Mouse (Mus musculus) neural tube, embryonic 15.5 days (tissue): ENCODE results near the gene Zdhhc22. TPM values are rescaled to one million over a fixed set of nuclear protein-coding genes. Genes with fewer than 3 reads are reported as not detected.
A peak's percentile ranks its signal among the peaks of the same experiment; 100 is the strongest.

ENCODE experiments used
- ATAC-seq: fragments of 200-750 bp; cut with Nextera tagmentation; 2 replicates; pipeline ENCODE4 v1.8.0; 2017; ENCODE audit warnings: mild to moderate bottlenecking, moderate TSS enrichment, moderate library complexity; ENCODE audit not compliant: low FRiP score
- H3K27ac ChIP-seq: fragments of 300-500 bp; sonication (generic); replicated peaks from 2 replicates; pipeline ENCODE4 v1.5.1; 2015; ENCODE audit warnings: mild to moderate bottlenecking, inconsistent platforms
- H3K27me3 ChIP-seq: fragments of 300-500 bp; sonication (generic); replicated peaks from 2 replicates; pipeline ENCODE4 v1.6.1; 2015; ENCODE audit warnings: inconsistent platforms
- H3K36me3 ChIP-seq: fragments of 300-500 bp; sonication (generic); 2 replicates; pipeline ENCODE4 v1.6.1; 2015; ENCODE audit warnings: inconsistent platforms
- H3K4me1 ChIP-seq: fragments of 300-500 bp; sonication (generic); 2 replicates; pipeline ENCODE4 v1.6.1; 2015; ENCODE audit warnings: inconsistent platforms
- H3K4me2 ChIP-seq: fragments of 300-500 bp; sonication (generic); 2 replicates; pipeline ENCODE4 v1.6.1; 2015; ENCODE audit warnings: inconsistent platforms, mild to moderate bottlenecking, moderate library complexity
- H3K4me3 ChIP-seq: fragments of 300-500 bp; sonication (generic); replicated peaks from 2 replicates; pipeline ENCODE4 v1.5.1; 2015; ENCODE audit warnings: mild to moderate bottlenecking, inconsistent platforms
- H3K9ac ChIP-seq: fragments of 300-500 bp; sonication (generic); replicated peaks from 2 replicates; pipeline ENCODE4 v1.6.1; 2015; ENCODE audit warnings: mild to moderate bottlenecking, inconsistent platforms
- H3K9me3 ChIP-seq: fragments of 300-500 bp; sonication (generic); replicated peaks from 2 replicates; pipeline ENCODE4 v1.6.1; 2016; ENCODE audit warnings: inconsistent platforms
- WGBS: fragments of 180-500 bp; shearing (Covaris S2); methylation state at CpG from one replicate; pipeline ENCODE4 v1.1.7; 2015; ENCODE audit warnings: mixed read lengths; 5-methylcytosine and 5-hydroxymethylcytosine counted together
- polyA plus RNA-seq: library from polyadenylated mRNA; unstranded; fragments of >200 nt; fragmentation: Nextera tagmentation; extraction: Ambion mirVana; gene quantifications from 2 replicates; pipeline ENCODE4 v1.2.1, GENCODE M21; 2015

The Zdhhc22 gene
- polyA plus RNA-seq, 1 experiment from 2014 or later: 19.4 TPM

GRCm38 (mm10) chr12:86960138-86960537 lies 30.1 kb downstream of the Zdhhc22 start:
- ATAC-seq: no peak
- WGBS: 91% methylated on average over 15 of the region's 15 CpGs
- Histone ChIP-seq H3K9me3 (no peaks in the 10 kb centered on the region), H3K36me3 (peaks cover 82% of the 10 kb centered on the region), H3K27ac (no peak overlapping the region), H3K4me1 (no peaks in the 10 kb centered on the region), H3K4me3 (no peak overlapping the region), H3K27me3 (no peaks in the 10 kb centered on the region), H3K9ac (no peak overlapping the region), H3K4me2 (no peak overlapping the region)

DNA sequence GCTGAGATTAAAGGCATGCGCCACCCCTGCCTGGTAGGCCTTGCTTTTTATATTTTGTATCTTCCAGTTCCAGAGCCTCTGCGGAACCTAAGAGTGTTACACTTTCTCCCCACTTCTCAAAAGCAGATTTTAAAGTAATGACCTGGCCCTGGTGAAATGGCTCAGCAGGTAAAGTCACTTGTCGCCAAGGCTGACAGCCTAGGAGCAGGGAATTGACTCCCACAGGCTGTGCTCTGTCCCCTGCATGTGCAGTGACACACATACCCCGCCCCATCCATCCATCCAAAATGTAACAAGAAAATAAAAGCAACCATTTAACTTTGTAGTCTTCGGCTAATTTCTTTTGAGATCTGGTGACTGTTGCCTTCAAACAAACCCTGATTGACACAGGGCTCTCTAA lies 30.6 kb downstream of the Zdhhc22 start:
- WGBS: 97% methylated on average over 5 of the region's 5 CpGs
- Histone ChIP-seq H3K36me3 (peaks cover 79% of the 10 kb centered on the region), H3K4me3 (no peak overlapping the region), H3K9ac (no peak overlapping the region), H3K9me3 (no peaks in the 10 kb centered on the region), H3K27me3 (no peaks in the 10 kb centered on the region), H3K4me1 (no peaks in the 10 kb centered on the region), H3K4me2 (no peak overlapping the region), H3K27ac (no peak overlapping the region)
- no peak for ATAC-seq

DNA sequence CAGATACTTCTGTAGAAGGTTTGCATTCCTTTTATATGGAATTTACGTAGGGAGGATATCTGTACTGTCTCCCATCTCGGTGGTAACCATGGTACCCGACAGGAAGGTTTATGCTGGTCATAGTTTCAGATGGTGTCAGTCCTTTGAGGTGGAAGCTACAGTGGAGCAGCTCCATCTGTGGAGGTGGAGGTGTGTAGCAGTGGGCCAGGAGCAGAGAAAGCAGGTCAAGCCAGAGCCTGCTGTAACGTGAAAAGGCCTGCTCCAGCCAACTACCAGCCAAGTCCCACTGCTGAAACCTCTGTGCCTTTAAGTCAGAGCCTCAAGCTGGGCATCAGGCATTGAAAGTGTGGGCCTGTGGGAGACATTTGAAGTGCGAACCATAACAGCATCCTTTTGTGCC lies 31.7 kb downstream of the Zdhhc22 start:
- peaks cover 78% of the 10 kb centered on the region for H3K36me3 ChIP-seq
- no peaks in the 10 kb centered on the region for H3K9me3 ChIP-seq
- no peak for ATAC-seq
- H3K4me1 ChIP-seq: no peaks in the 10 kb centered on the region
- no peak overlapping the region for H3K4me2 ChIP-seq
- H3K27ac ChIP-seq: no peak overlapping the region
- H3K9ac ChIP-seq: no peak overlapping the region
- no peaks in the 10 kb centered on the region for H3K27me3 ChIP-seq
- H3K4me3 ChIP-seq: no peak overlapping the region
- WGBS: 93% methylated on average over 5 of the region's 5 CpGs

- Histone ChIP-seq H3K27me3 (no peaks in the 10 kb centered on the region), H3K9ac (no peak overlapping the region), H3K9me3 (no peaks in the 10 kb centered on the region), H3K4me1 (no peaks in the 10 kb centered on the region), H3K4me3 (no peak overlapping the region), H3K36me3 (peaks cover 63% of the 10 kb centered on the region), H3K27ac (no peak overlapping the region), H3K4me2 (no peak overlapping the region)
- ATAC-seq: no peak
- WGBS: 98% methylated on average over 2 of the region's 2 CpGs
Observed at GRCm38 (mm10) chr12:86955894-86956293, 34.3 kb downstream of the Zdhhc22 start.

DNA sequence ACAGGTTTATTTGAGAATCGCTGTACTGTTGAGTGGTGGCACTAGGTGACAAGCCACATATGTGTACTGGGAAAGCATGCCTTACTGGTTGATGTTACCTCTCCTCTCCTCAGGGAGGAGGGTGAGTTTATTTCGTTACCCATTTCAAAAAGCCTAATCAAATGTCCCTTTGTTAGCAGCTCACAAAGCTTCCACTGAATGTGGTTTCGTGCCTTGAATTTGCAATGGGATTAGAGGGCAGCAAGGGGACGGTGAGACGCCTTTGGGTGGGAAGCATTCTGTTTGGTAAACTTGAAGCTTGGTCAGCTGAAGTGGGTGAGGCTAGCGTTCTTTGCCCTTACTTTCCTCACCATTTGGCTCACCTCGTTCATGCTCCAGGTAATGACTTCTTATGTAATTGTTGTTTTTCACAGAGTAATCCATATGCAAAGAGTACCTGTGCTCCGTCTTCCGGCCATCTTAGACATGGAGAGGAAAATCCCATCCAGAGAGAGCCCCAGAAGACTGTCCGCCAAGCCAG lies 37.8 kb downstream of the Zdhhc22 start:
- 73% methylated on average over 10 of the region's 10 CpGs for WGBS
- no peak overlapping the region for H3K27ac ChIP-seq

DNA sequence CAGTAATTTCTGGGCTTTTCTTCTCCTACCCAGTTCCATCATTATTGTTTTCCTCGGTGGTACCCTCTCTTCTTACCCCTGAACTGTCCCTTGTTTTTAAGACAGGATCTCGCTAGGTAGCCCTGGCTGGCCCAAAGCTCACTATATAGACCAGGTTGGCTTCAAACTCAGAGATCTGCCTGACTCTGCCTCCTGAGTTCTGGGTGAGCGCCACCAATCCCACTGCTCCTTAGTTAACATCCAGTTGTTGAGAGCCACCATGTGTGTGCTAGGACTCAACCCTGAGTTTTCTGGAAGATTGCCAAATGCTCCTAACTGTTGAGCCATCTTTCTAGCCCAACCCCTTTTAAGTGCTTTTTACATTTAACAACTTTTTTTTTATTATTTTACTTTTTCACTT lies 39.3 kb downstream of the Zdhhc22 start:
- WGBS: 94% methylated on average over 3 of the region's 3 CpGs
- no peaks in the 10 kb centered on the region for H3K9me3 ChIP-seq
- H3K9ac ChIP-seq: no peak overlapping the region
- no peak for ATAC-seq
- no peak overlapping the region for H3K27ac ChIP-seq
- no peaks in the 10 kb centered on the region for H3K27me3 ChIP-seq
- peaks cover 33% of the 10 kb centered on the region for H3K4me1 ChIP-seq
- no peak overlapping the region for H3K4me3 ChIP-seq
- no peak overlapping the region for H3K4me2 ChIP-seq
- H3K36me3 ChIP-seq: peaks cover 25% of the 10 kb centered on the region

More for the DNA sequence above, 37.8 kb downstream of the Zdhhc22 start:
- Histone ChIP-seq H3K27me3 (no peaks in the 10 kb centered on the region), H3K4me2 (no peak overlapping the region), H3K36me3 (peaks cover 32% of the 10 kb centered on the region), H3K9ac (no peak overlapping the region), H3K4me1 (peaks cover 27% of the 10 kb centered on the region), H3K4me3 (no peak overlapping the region), H3K9me3 (no peaks in the 10 kb centered on the region)
- no peak for ATAC-seq

DNA sequence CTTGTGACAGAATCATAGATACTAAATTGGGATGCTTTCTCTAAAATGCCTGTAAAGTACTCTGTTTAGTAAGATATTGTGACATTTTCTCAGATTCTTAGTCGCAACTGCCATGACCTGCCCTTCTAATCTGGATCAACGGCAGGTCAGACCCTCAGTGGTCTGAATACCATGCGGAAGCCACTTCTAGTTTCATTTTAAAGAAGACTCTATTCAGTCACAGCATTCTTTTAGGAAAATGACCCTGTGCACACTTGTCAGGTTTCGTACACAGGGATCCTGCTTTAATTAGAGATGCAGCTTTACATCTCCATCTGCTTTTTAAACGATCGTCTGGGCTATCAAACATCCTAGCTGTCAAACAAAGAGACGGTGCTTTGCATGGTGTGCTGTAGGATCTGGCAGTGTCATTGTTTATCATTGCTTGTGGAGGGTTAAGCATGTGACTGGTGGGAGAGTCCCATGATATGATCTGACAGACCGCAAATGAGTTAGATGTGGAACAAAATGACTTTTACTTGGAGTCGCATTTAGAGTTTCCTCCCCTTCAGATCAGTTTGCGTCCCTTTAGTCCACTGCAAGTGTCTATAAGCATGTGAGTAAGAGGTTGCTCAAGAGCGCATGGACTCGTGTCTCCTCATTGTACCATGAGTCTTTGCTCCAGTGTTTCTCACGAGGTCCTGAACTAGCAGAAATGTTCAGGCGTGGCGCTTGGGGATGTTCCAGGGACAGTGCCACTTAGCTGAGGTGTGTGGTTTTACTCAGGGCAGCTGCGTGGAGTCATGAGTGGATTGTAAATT lies 39.9 kb downstream of the Zdhhc22 start:
- no peak overlapping the region for H3K27ac ChIP-seq
- H3K27me3 ChIP-seq: no peaks in the 10 kb centered on the region
- 69% methylated on average over 16 of the region's 16 CpGs for WGBS
- peaks cover 36% of the 10 kb centered on the region for H3K4me1 ChIP-seq
- no peak overlapping the region for H3K4me3 ChIP-seq
- H3K9me3 ChIP-seq: no peaks in the 10 kb centered on the region
- no peak overlapping the region for H3K9ac ChIP-seq
- peak overlapping the region; percentile 9; the same call in 1 of the 2 replicates for H3K4me2 ChIP-seq
- ATAC-seq: no peak
- H3K36me3 ChIP-seq: peaks cover 19% of the 10 kb centered on the region

DNA sequence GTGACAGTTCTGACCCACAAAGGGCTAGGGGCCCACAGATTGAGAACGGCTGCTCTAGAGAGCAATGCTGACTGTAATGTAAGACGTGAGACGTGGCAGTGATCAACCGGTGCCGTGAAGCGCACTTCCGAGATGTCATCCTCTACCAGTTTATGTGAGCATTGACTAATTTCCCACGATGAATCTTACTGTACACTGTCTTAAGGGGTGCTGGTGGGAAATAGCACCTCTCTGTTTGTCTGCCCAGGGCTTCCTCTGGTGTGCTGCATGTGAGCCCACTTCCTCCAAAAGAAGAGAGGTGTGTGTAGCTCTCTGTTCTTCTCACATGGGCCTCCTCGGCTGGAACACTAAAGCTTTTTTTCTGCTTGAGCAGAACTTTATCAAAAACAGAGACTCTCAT lies 40.7 kb downstream of the Zdhhc22 start:
- Histone ChIP-seq H3K36me3 (peaks cover 16% of the 10 kb centered on the region), H3K27ac (no peak overlapping the region), H3K4me1 (peaks cover 39% of the 10 kb centered on the region), H3K9ac (no peak overlapping the region), H3K9me3 (no peaks in the 10 kb centered on the region), H3K27me3 (no peaks in the 10 kb centered on the region), H3K4me3 (no peak overlapping the region), H3K4me2 (no peak overlapping the region)
- 83% methylated on average over 9 of the region's 9 CpGs for WGBS
- no peak for ATAC-seq

DNA sequence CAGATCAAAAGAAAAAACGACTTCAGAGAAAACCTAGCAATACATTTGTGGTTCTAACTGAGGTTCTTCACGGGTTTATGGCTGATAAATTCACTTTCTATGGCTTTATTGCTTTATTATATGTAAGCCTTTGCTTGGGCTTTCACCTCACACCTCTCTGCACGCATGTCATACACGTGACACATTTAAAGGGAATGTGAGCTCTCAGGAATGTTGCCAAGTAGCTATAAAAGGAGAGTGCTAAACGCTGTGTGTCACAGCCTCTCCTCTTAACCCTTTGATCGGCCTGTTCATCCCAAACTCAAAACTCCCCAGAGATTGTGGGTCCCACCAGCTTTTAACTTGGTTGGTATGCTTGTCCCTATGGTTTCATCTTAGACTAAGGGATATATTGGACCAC lies 41.6 kb downstream of the Zdhhc22 start:
- no peaks in the 10 kb centered on the region for H3K9me3 ChIP-seq
- no peaks in the 10 kb centered on the region for H3K27me3 ChIP-seq
- H3K36me3 ChIP-seq: peaks cover 11% of the 10 kb centered on the region
- peaks cover 39% of the 10 kb centered on the region for H3K4me1 ChIP-seq
- 33% methylated on average over 6 of the region's 6 CpGs for WGBS
- peak overlapping the region; percentile 72 for H3K4me3 ChIP-seq
- peak overlapping the region; percentile 99 for H3K27ac ChIP-seq
- ATAC-seq: no peak
- H3K4me2 ChIP-seq: peak overlapping the region; percentile 87
- peak overlapping the region; percentile 95 for H3K9ac ChIP-seq

DNA sequence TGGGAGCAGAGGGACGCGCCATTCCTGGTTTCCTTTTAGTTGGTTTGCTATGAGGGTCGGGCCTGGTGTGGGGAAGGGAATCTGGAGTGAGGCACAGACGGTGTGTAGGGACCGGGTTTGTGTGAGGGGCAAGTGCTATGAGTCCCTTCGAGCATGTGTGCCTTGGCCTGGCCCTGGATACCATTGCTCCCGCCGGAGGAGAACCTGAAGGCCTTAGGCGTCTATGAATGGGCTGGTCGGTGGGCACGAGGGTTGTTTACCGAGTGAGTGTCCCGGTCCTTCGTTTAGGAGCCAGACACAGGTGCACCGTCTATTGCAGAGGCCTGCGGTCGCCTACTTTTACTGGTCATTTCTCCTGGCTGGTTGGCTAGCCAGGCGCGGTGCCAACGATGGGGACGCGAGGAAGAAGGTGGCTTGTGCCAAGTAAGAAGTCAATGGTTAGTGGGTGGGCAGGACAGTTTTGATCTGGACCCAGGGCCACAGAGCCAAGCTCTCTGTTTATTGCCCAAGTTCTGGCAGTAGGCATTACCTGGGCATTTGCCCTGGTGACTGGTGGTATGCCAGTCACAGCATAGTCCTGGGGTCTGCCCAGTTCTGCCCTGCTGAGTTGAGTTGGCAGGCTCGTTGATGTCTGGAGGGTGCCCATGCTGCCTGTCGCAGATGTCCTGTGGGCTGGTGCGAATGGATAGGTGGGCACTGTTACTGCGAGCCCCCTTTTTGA lies 42.4 kb downstream of the Zdhhc22 start:
- 13% methylated on average over 26 of the region's 26 CpGs for WGBS
- Histone ChIP-seq H3K4me1 (peaks cover 39% of the 10 kb centered on the region), H3K9ac (peak overlapping the region; percentile 95), H3K4me2 (peak overlapping the region; percentile 87), H3K36me3 (peaks cover 6% of the 10 kb centered on the region), H3K27me3 (no peaks in the 10 kb centered on the region), H3K27ac (peak overlapping the region; percentile 99), H3K9me3 (no peaks in the 10 kb centered on the region), H3K4me3 (peak overlapping the region; percentile 72)
- peak; percentile 65 for ATAC-seq

DNA sequence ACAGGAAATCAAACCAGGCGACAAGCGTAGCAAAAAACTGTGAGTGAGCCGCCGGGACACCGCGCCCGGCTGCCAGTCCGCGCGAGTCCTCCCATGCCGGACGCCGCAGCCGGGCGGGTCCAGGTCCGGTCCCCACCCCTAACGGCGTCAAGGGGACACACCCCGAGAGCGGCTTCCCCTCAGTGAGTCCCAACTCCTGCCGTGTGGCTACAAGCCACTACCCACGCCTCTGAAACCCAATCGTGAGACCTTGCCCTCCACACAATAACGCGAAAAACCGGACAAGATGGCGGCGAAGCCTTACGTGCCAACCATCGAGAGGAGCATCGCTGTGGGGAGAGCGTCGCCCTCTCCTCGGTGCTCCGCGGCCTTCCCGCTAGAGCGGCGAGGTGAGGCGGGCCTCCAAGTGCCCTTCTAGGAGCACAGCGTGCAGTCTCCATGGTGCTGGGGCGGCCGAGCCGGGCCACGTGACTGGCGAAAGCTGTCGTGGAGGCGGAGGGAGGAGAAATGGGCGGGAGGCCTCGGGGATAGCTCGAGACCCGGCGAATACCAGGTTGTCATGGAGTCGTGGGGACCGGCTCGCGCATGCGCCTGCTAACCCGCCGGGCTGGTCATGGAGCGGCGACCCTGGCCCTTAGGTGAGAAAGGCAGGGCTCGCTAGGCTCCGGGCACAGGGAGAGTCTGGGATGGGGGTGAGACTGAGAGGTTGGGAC lies 43.2 kb downstream of the Zdhhc22 start, which contains the start of gene Cipc:
Cipc (plus strand) TSS at position 182 of the 713 bp plus-strand sequence.
- Histone ChIP-seq H3K9me3 (no peaks in the 10 kb centered on the region), H3K9ac (peak within 1 kb of the TSS; percentile 95), H3K4me2 (peak within 1 kb of the TSS; percentile 87), H3K4me1 (peaks cover 46% of the 10 kb centered on the region), H3K36me3 (no peaks in the 10 kb centered on the region), H3K27ac (peak within 1 kb of the TSS; percentile 99), H3K4me3 (peak within 1 kb of the TSS; percentile 72), H3K27me3 (no peaks in the 10 kb centered on the region)
- ATAC-seq: peak; percentile 96
- under 1% methylated on average over 64 of the region's 64 CpGs for WGBS
